Mouse (Mus musculus) testis, adult 2 months (tissue): Measurements from ENCODE around the gene Zdhhc7.

Experiments used
- CTCF ChIP-seq: fragments of 200-500 bp; IDR thresholded peaks from 2 replicates; pipeline ENCODE4 v1.5.1; 2012; ENCODE audit warnings: low read depth, mild to moderate bottlenecking, inconsistent platforms, low read length, moderate library complexity; ENCODE audit not compliant: control insufficient read depth, insufficient read depth, insufficient replicate concordance
- POLR2A ChIP-seq: fragments of 200-500 bp; IDR thresholded peaks from 2 replicates; pipeline ENCODE4 v1.6.1; 2012; ENCODE audit warnings: low read depth, mild to moderate bottlenecking, inconsistent platforms, low read length, moderate library complexity; ENCODE audit not compliant: control insufficient read depth

DNA sequence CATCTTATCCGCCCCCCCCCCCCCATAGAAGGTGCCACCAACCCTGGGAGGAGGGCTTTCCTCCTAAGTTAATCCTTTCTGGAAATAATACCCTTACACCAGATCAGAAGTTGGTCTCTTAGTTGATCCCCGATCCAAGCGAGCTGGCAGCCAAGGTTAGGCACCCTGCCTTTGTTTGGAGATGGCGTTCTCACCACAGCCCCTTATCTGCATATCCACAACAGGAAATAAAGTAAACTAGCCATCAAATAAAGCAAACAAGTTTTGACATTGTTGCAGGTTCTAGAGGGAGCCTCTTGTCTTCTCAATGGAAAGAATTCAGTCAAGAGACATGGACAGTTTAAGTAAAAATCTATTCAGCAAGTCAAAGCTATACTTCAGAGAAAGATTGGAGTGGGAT, 10.1 kb upstream of the Zdhhc7 start:
- TF ChIP-seq CTCF, result no peak
- TF ChIP-seq POLR2A, result no peak
